Mouse (Mus musculus): ENCODE data around the gene Phka2.

Gene Phka2

GRCm38 (mm10) chrX:160601053-160601452 lies 99.1 kb downstream of the Phka2 start:
- DNase-seq, result peak; percentile 26 to 30

- no peak for DNase-seq
These were observed 100.8 kb downstream of the Phka2 start for GRCm38 (mm10) chrX:160602770-160603169.

GRCm38 (mm10) chrX:160603316-160603715 lies 101.3 kb downstream of the Phka2 start:
- no peak for DNase-seq

GRCm38 (mm10) chrX:160603981-160604541 lies 102.1 kb downstream of the Phka2 start:
- no peak for DNase-seq

- peak; percentile 30 to 36 for DNase-seq
These were observed 107.9 kb downstream of the Phka2 start for GRCm38 (mm10) chrX:160609849-160610248.

GRCm38 (mm10) chrX:160610482-160610881 lies 108.5 kb downstream of the Phka2 start:
- DNase-seq, result no peak

- DNase-seq, result no peak
These were observed 109.1 kb downstream of the Phka2 start for GRCm38 (mm10) chrX:160610882-160611644.

Data from lung, postnatal 4 days (tissue).